Mouse (Mus musculus): ENCODE data around the gene Pde4d.

Gene Pde4d

DNA sequence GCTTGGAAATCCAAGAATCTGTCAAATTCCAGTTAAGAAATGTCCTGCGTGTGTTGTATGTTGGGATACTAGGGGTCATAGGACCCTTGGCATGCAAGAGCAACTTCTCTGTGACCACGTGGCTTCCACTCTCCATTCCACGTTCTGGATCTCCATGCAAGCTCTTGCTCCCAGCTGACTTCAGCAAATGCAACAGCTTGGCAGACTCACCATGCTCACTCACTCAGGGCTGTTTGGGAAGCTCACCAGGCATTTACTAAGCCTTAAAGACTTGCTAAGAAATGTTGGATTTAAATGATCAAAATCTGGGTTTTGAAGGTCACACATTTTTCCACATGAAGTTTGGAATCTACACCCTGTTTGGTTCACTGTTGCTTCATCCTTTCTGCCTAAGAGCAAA is 1552.3 kb downstream of the Pde4d start:
- DNase-seq: no peak
